Mouse (Mus musculus) small intestine, adult 2 months (tissue): Measurements from ENCODE around the gene Marf1. TPM values are rescaled to one million over a fixed set of nuclear protein-coding genes. Genes with fewer than 3 reads are reported as not detected.

ENCODE experiments used
- H3K27ac ChIP-seq: fragments of 200-500 bp; 2 replicates; pipeline ENCODE4 v1.5.1; 2012; ENCODE audit warnings: low read depth, low read length, control low read depth, inconsistent platforms; ENCODE audit not compliant: insufficient read depth
- H3K27me3 ChIP-seq: fragments of 200-500 bp; 2 replicates; pipeline ENCODE4 v1.6.1; 2012; ENCODE audit warnings: mild to moderate bottlenecking, moderate library complexity, low read length, inconsistent platforms; ENCODE audit not compliant: control insufficient read depth, insufficient read depth
- H3K36me3 ChIP-seq: fragments of 200-500 bp; 2 replicates; pipeline ENCODE4 v1.6.1; 2012; ENCODE audit warnings: mild to moderate bottlenecking, low read length, control low read depth, inconsistent platforms; ENCODE audit not compliant: control insufficient read depth, insufficient read depth
- H3K4me1 ChIP-seq: fragments of 200-500 bp; 2 replicates; pipeline ENCODE4 v1.6.1; 2012; ENCODE audit warnings: low read length, inconsistent platforms, mixed read lengths; ENCODE audit not compliant: control insufficient read depth, insufficient read depth, insufficient read length
- H3K4me3 ChIP-seq: fragments of 200-500 bp; 2 replicates; pipeline ENCODE4 v1.5.1; 2012; ENCODE audit warnings: low read depth, mild to moderate bottlenecking, control low read depth, inconsistent platforms, low read length, moderate library complexity
- CTCF ChIP-seq: fragments of 200-500 bp; IDR thresholded peaks from 2 replicates; pipeline ENCODE4 v1.5.1; 2012; ENCODE audit warnings: low read depth, mild to moderate bottlenecking, control low read depth, inconsistent platforms, low read length, moderate library complexity, mixed read lengths; ENCODE audit not compliant: insufficient replicate concordance, insufficient read length; ENCODE audit errors: extremely low read depth
- POLR2A ChIP-seq: fragments of 200-500 bp; IDR thresholded peaks from 2 replicates; pipeline ENCODE4 v1.6.1; 2012; ENCODE audit warnings: low read depth, mild to moderate bottlenecking, control low read depth, inconsistent platforms, low read length, moderate library complexity
- WGBS: fragments of 180-500 bp; shearing (Covaris S2); methylation state at CpG from one replicate; pipeline ENCODE4 v1.1.7; 2018; 5-methylcytosine and 5-hydroxymethylcytosine counted together
- polyA plus RNA-seq: library from polyadenylated mRNA; depleted of rRNA; stranded (reverse); fragments of >200 nt; gene quantifications from 2 replicates; pipeline ENCODE4 v1.2.3, GENCODE M21; 2012; rRNA removed

Marf1 gene
- polyA plus RNA-seq: 3.8 and 6.8 TPM in 2 replicates

GRCm38 (mm10) chr16:14162988-14163416 is at the start of gene Marf1, which contains the start of gene Nde1:
Marf1 (minus strand) TSS chr16:14163351.
Nde1 (plus strand) TSS chr16:14163275.
- Histone ChIP-seq H3K36me3 (no peaks in the 10 kb centered on the region), H3K4me3 (peak within 1 kb of the TSS; percentile 92), H3K27me3 (no peaks in the 10 kb centered on the region), H3K27ac (peak within 1 kb of the TSS; percentile 93), H3K4me1 (peaks cover 2% of the 10 kb centered on the region; the same call in 1 of the 2 replicates)
- WGBS: under 1% methylated on average over 43 of the region's 43 CpGs
- TF ChIP-seq CTCF (no peak), POLR2A (peak; percentile 95)

GRCm38 (mm10) chr16:14198798-14199197 is 35.6 kb upstream of the Marf1 start:
- Histone ChIP-seq H3K4me1 (no peaks in the 10 kb centered on the region), H3K27ac (no peak overlapping the region), H3K36me3 (0 out of 2 replicates have a peak, but pooled peaks cover 2% of the 10 kb centered on the region), H3K27me3 (no peaks in the 10 kb centered on the region), H3K4me3 (no peak overlapping the region)
- TF ChIP-seq POLR2A: no peak
- WGBS: 64% methylated on average over 4 of the region's 4 CpGs

- H3K4me3 ChIP-seq: no peak overlapping the region
- WGBS: 35% methylated on average over 1 of the region's 1 CpGs
- H3K27ac ChIP-seq: no peak overlapping the region
These were observed 32.3 kb upstream of the Marf1 start for GRCm38 (mm10) chr16:14195427-14195826.

GRCm38 (mm10) chr16:14194164-14194950 is 31.2 kb upstream of the Marf1 start:
- TF ChIP-seq CTCF: no peak
- no peak for TF ChIP-seq POLR2A
- Histone ChIP-seq H3K4me3 (no peak overlapping the region), H3K27ac (no peak overlapping the region), H3K27me3 (no peaks in the 10 kb centered on the region), H3K4me1 (no peaks in the 10 kb centered on the region), H3K36me3 (peaks cover 27% of the 10 kb centered on the region)
- WGBS: 67% methylated on average over 9 of the region's 9 CpGs

More at GRCm38 (mm10) chr16:14195427-14195826, 32.3 kb upstream of the Marf1 start:
- peaks cover 20% of the 10 kb centered on the region for H3K36me3 ChIP-seq
- no peaks in the 10 kb centered on the region for H3K4me1 ChIP-seq
- H3K27me3 ChIP-seq: no peaks in the 10 kb centered on the region
- no peak for TF ChIP-seq CTCF
- TF ChIP-seq POLR2A: no peak

GRCm38 (mm10) chr16:14185516-14185915 is 22.4 kb upstream of the Marf1 start:
- H3K4me3 ChIP-seq: no peak overlapping the region
- no peaks in the 10 kb centered on the region for H3K27me3 ChIP-seq
- H3K36me3 ChIP-seq: peaks cover 56% of the 10 kb centered on the region
- no peak overlapping the region for H3K27ac ChIP-seq
- H3K4me1 ChIP-seq: no peaks in the 10 kb centered on the region
- 91% methylated on average over 5 of the region's 5 CpGs for WGBS
- no peak for TF ChIP-seq CTCF
- TF ChIP-seq POLR2A: no peak

- TF ChIP-seq POLR2A (no peak), CTCF (no peak)
- Histone ChIP-seq H3K27ac (no peak overlapping the region), H3K4me3 (no peak overlapping the region), H3K36me3 (peaks cover 44% of the 10 kb centered on the region), H3K27me3 (no peaks in the 10 kb centered on the region), H3K4me1 (no peaks in the 10 kb centered on the region)
- WGBS: 69% methylated on average over 1 of the region's 1 CpGs
These were observed 20.7 kb upstream of the Marf1 start for GRCm38 (mm10) chr16:14183856-14184255.

GRCm38 (mm10) chr16:14182360-14182759 is 19.2 kb upstream of the Marf1 start:
- no peak for TF ChIP-seq CTCF
- no peak for TF ChIP-seq POLR2A
- H3K27me3 ChIP-seq: no peaks in the 10 kb centered on the region
- WGBS: 85% methylated on average over 5 of the region's 5 CpGs
- H3K36me3 ChIP-seq: peaks cover 48% of the 10 kb centered on the region
- no peaks in the 10 kb centered on the region for H3K4me1 ChIP-seq
- no peak overlapping the region for H3K27ac ChIP-seq
- H3K4me3 ChIP-seq: no peak overlapping the region
